Comparison of ENCODE assay signal across 8 mouse cellular contexts in the genomic region with DNA sequence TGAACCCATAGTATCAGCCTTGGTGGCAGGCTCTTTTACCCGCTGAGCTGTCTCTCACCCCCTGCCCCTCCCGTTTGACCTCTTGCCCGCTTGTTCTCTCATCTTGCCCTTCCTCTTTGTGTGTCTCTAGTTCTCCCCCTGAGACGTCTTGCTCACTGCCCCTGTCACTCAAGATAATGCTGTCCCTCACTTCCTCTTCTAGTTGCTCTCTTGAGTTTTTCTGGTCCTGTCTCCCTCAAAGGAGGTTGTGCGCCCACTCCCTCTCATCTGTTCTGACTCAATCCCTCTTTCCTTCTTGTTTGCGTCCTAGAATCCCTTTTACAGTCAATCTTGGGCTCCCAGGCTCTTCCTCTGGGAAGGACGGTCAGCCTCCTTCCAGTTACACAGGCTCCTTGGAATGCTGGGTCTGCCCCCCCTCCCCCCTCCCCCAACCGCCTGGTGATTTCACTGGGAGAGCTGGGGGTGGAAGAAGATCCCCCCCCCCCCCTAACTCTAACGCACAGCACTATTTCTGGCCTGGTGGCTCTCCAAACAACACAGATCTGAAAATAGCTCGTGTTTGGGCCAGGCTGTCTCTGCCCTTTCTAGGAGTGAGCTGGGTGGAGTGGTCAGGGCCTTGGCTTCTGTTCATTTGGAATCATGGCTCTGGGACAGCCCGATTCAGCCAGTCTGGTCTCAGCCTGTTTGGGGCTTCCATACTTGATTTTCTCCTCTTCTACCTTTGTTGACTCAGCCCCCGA. TPM values are rescaled to one million over a fixed set of nuclear protein-coding genes. Genes with fewer than 3 reads are reported as not detected.
DNase-seq lines count a peak whose midpoint lies in the region; ATAC-seq and TF ChIP-seq lines count a peak whose summit lies in the region.

No protein-coding gene starts in this region.

- peak overlapping the region; percentile 50; the same call in 1 of the 2 replicates for H3K27ac ChIP-seq in hindbrain, embryonic 10.5 days
- no peak overlapping the region for H3K27ac ChIP-seq in hindbrain, embryonic 13.5 days
- H3K27ac ChIP-seq in heart, embryonic 12.5 days (ENCODE audit: poor library complexity, severe bottlenecking): peak overlapping the region; percentile 94
- H3K27ac ChIP-seq in liver, embryonic 14.5 days: no peak overlapping the region
- no peak overlapping the region for H3K27ac ChIP-seq in forebrain, embryonic 11.5 days (ENCODE audit: low read depth, low read length)

- no peaks in the 10 kb centered on the region for H3K27me3 ChIP-seq in hindbrain, embryonic 10.5 days (ENCODE audit: insufficient read depth, poor library complexity, severe bottlenecking)
- H3K27me3 ChIP-seq in hindbrain, embryonic 13.5 days: no peaks in the 10 kb centered on the region
- no peaks in the 10 kb centered on the region for H3K27me3 ChIP-seq in heart, embryonic 12.5 days (replicated peaks)
- no peaks in the 10 kb centered on the region for H3K27me3 ChIP-seq in liver, embryonic 14.5 days (ENCODE audit: control insufficient read depth, insufficient read depth, low read length)
- H3K27me3 ChIP-seq in forebrain, embryonic 11.5 days (ENCODE audit: control insufficient read depth, insufficient read depth, low read length): no peaks in the 10 kb centered on the region

- DNase-seq in hindbrain, embryonic 10.5 days (ENCODE audit: low spot score): peak; percentile 25
- peak; percentile 50 to 54 for DNase-seq in cerebellum, postnatal 10 days
- DNase-seq in liver, embryonic 14.5 days (ENCODE audit: low read depth in 3 of 3, low spot score in 3 of 3): no peak
- peak; percentile 36 for DNase-seq in telencephalon, adult 2 months (ENCODE audit: low read depth, low spot score)
- DNase-seq in c-Kit-positive CD71-positive TER-119-positive erythroid progenitor cells, embryonic 14.5 days (ENCODE audit: low spot score): no peak
- DNase-seq in forebrain, embryonic 11.5 days (ENCODE audit: low spot score): no peak

- TF ChIP-seq EP300 in liver, embryonic 14.5 days (IDR thresholded peaks at IDR 0.05; ENCODE audit: low read depth): no peak

- TF ChIP-seq CTCF in liver, embryonic 14.5 days (IDR thresholded peaks at IDR 0.05; ENCODE audit: low read depth): no peak

- H3K36me3 ChIP-seq in hindbrain, embryonic 10.5 days: no peaks in the 10 kb centered on the region
- H3K36me3 ChIP-seq in hindbrain, embryonic 13.5 days: no peaks in the 10 kb centered on the region
- H3K36me3 ChIP-seq in heart, embryonic 12.5 days: no peaks in the 10 kb centered on the region
- no peaks in the 10 kb centered on the region for H3K36me3 ChIP-seq in liver, embryonic 14.5 days (replicated peaks; ENCODE audit: control insufficient read depth, insufficient read depth, low read depth)
- H3K36me3 ChIP-seq in forebrain, embryonic 11.5 days (ENCODE audit: control insufficient read depth, insufficient read depth, low read length): no peaks in the 10 kb centered on the region

- H3K4me3 ChIP-seq in hindbrain, embryonic 10.5 days: no peak overlapping the region
- H3K4me3 ChIP-seq in hindbrain, embryonic 13.5 days: no peak overlapping the region
- H3K4me3 ChIP-seq in heart, embryonic 12.5 days: no peak overlapping the region
- H3K4me3 ChIP-seq in liver, embryonic 14.5 days (ENCODE audit: insufficient read depth in 1 of 2, low read depth in 2 of 2, low read length in 2 of 2): no peak overlapping the region
- no peak overlapping the region for H3K4me3 ChIP-seq in forebrain, embryonic 11.5 days (ENCODE audit: low read depth, low read length)

- H3K4me2 ChIP-seq in hindbrain, embryonic 13.5 days: no peak overlapping the region
- H3K4me2 ChIP-seq in heart, embryonic 12.5 days: peak overlapping the region; percentile 3
- H3K4me2 ChIP-seq in liver, embryonic 14.5 days (ENCODE audit: low read depth): no peak overlapping the region
- no peak overlapping the region for H3K4me2 ChIP-seq in forebrain, embryonic 11.5 days (ENCODE audit: low read depth, low read length, severe bottlenecking)

- 31% methylated on average over 12 of the region's 12 CpGs for WGBS in hindbrain, embryonic 10.5 days
- 48% methylated on average over 11 of the region's 12 CpGs for WGBS in hindbrain, embryonic 13.5 days
- 14% methylated on average over 12 of the region's 12 CpGs for WGBS in heart, embryonic 12.5 days
- 29% methylated on average over 12 of the region's 12 CpGs for WGBS in liver, embryonic 14.5 days (ENCODE audit: insufficient replicate concordance)
- 57% methylated on average over 11 of the region's 12 CpGs for WGBS in forebrain, embryonic 11.5 days

- no peak overlapping the region for H3K9ac ChIP-seq in hindbrain, embryonic 13.5 days
- H3K9ac ChIP-seq in heart, embryonic 12.5 days: peak overlapping the region; percentile 17
- no peak overlapping the region for H3K9ac ChIP-seq in liver, embryonic 14.5 days (replicated peaks)
- H3K9ac ChIP-seq in forebrain, embryonic 11.5 days (ENCODE audit: low read length): no peak overlapping the region

- no peak for ATAC-seq in hindbrain, embryonic 13.5 days (ENCODE audit: low FRiP score)
- ATAC-seq in heart, embryonic 12.5 days (ENCODE audit: insufficient number of reproducible peaks, low FRiP score): peak; percentile 52; the same call in 1 of the 2 replicates
- 0 out of 2 replicates have a peak, but pooled peaks have one; percentile 5 for ATAC-seq in liver, embryonic 14.5 days (ENCODE audit: insufficient read depth)
- no peak for ATAC-seq in forebrain, embryonic 11.5 days (replicated peaks; ENCODE audit: low FRiP score)

- H3K9me3 ChIP-seq in hindbrain, embryonic 10.5 days: no peaks in the 10 kb centered on the region
- H3K9me3 ChIP-seq in hindbrain, embryonic 13.5 days: no peaks in the 10 kb centered on the region
- no peaks in the 10 kb centered on the region for H3K9me3 ChIP-seq in heart, embryonic 12.5 days (replicated peaks)
- H3K9me3 ChIP-seq in liver, embryonic 14.5 days (ENCODE audit: control insufficient read depth, low read length): no peaks in the 10 kb centered on the region
- H3K9me3 ChIP-seq in forebrain, embryonic 11.5 days (ENCODE audit: control insufficient read depth, low read length): no peaks in the 10 kb centered on the region

- H3K4me1 ChIP-seq in hindbrain, embryonic 10.5 days (replicated peaks): peaks cover 45% of the 10 kb centered on the region
- peaks cover 20% of the 10 kb centered on the region for H3K4me1 ChIP-seq in hindbrain, embryonic 13.5 days (replicated peaks)
- peaks cover 73% of the 10 kb centered on the region for H3K4me1 ChIP-seq in heart, embryonic 12.5 days (replicated peaks)
- H3K4me1 ChIP-seq in liver, embryonic 14.5 days (replicated peaks; ENCODE audit: control insufficient read depth in 2 of 2, insufficient read depth in 2 of 2, low read length in 1 of 2): peaks cover 6 to 28% of the 10 kb centered on the region in 2 experiments
- no peaks in the 10 kb centered on the region; the same call in 1 of the 2 replicates for H3K4me1 ChIP-seq in forebrain, embryonic 11.5 days (replicated peaks; ENCODE audit: control insufficient read depth, insufficient read depth, low read length)

RNA-seq across cellular contexts. Expression of gene Serpine1, which starts 4.3 kb away (rescaled TPM):
- not detected in 2 replicates for polyA plus RNA-seq in hindbrain, embryonic 10.5 days (2016; fragmentation: Nextera tagmentation; extraction: Ambion mirVana)
- 0.06 and 0.16 TPM in 2 replicates for polyA plus RNA-seq in hindbrain, embryonic 13.5 days (2015; fragmentation: Nextera tagmentation; extraction: Ambion mirVana)
- 0.69 and 0.70 TPM in 2 replicates for polyA plus RNA-seq in heart, embryonic 12.5 days (2016; fragmentation: Nextera tagmentation; extraction: Ambion mirVana)
- polyA plus RNA-seq in liver, embryonic 14.5 days (2012; rRNA removed): 0.14 and 0.23 TPM in 2 replicates
- polyA plus RNA-seq in liver, embryonic 14.5 days (2014; fragmentation: Nextera tagmentation; extraction: Ambion mirVana): not detected in 2 replicates
- 0.20 TPM in 1 of 2 replicates, not detected in the other for polyA plus RNA-seq in forebrain, embryonic 11.5 days (2014; fragmentation: Nextera tagmentation; extraction: Ambion mirVana)

RNA-seq across cellular contexts. Expression of gene Ap1s1, which starts 30.4 kb away (rescaled TPM):
- polyA plus RNA-seq in hindbrain, embryonic 10.5 days (2016; fragmentation: Nextera tagmentation; extraction: Ambion mirVana): 200 and 232 TPM in 2 replicates
- polyA plus RNA-seq in hindbrain, embryonic 13.5 days (2015; fragmentation: Nextera tagmentation; extraction: Ambion mirVana): 220 and 236 TPM in 2 replicates
- 143 and 145 TPM in 2 replicates for polyA plus RNA-seq in heart, embryonic 12.5 days (2016; fragmentation: Nextera tagmentation; extraction: Ambion mirVana)
- polyA plus RNA-seq in liver, embryonic 14.5 days (2012; rRNA removed): 45.8 and 58.6 TPM in 2 replicates
- polyA plus RNA-seq in liver, embryonic 14.5 days (2014; fragmentation: Nextera tagmentation; extraction: Ambion mirVana): 73.9 and 79.4 TPM in 2 replicates
- polyA plus RNA-seq in forebrain, embryonic 11.5 days (2014; fragmentation: Nextera tagmentation; extraction: Ambion mirVana): 187 and 207 TPM in 2 replicates

RNA-seq across cellular contexts. Expression of gene Trim56, which starts 39.6 kb away (rescaled TPM):
- polyA plus RNA-seq in hindbrain, embryonic 10.5 days (2016; fragmentation: Nextera tagmentation; extraction: Ambion mirVana): 5.2 and 5.4 TPM in 2 replicates
- 2.4 and 2.8 TPM in 2 replicates for polyA plus RNA-seq in hindbrain, embryonic 13.5 days (2015; fragmentation: Nextera tagmentation; extraction: Ambion mirVana)
- 7.0 and 7.8 TPM in 2 replicates for polyA plus RNA-seq in heart, embryonic 12.5 days (2016; fragmentation: Nextera tagmentation; extraction: Ambion mirVana)
- 3.7 and 5.4 TPM in 2 replicates for polyA plus RNA-seq in liver, embryonic 14.5 days (2012; rRNA removed)
- 7.8 and 8.4 TPM in 2 replicates for polyA plus RNA-seq in liver, embryonic 14.5 days (2014; fragmentation: Nextera tagmentation; extraction: Ambion mirVana)
- 6.2 and 7.6 TPM in 2 replicates for polyA plus RNA-seq in forebrain, embryonic 11.5 days (2014; fragmentation: Nextera tagmentation; extraction: Ambion mirVana)

RNA-seq across cellular contexts. Expression of gene Vgf, which starts 50.2 kb away (rescaled TPM):
- 0.82 and 0.94 TPM in 2 replicates for polyA plus RNA-seq in hindbrain, embryonic 10.5 days (2016; fragmentation: Nextera tagmentation; extraction: Ambion mirVana)
- 1.6 and 1.9 TPM in 2 replicates for polyA plus RNA-seq in hindbrain, embryonic 13.5 days (2015; fragmentation: Nextera tagmentation; extraction: Ambion mirVana)
- polyA plus RNA-seq in heart, embryonic 12.5 days (2016; fragmentation: Nextera tagmentation; extraction: Ambion mirVana): 0.12 TPM in 1 of 2 replicates, not detected in the other
- 0.04 TPM in 2 replicates for polyA plus RNA-seq in liver, embryonic 14.5 days (2012; rRNA removed)
- polyA plus RNA-seq in liver, embryonic 14.5 days (2014; fragmentation: Nextera tagmentation; extraction: Ambion mirVana): not detected in 2 replicates
- 0.32 TPM in 1 of 2 replicates, not detected in the other for polyA plus RNA-seq in forebrain, embryonic 11.5 days (2014; fragmentation: Nextera tagmentation; extraction: Ambion mirVana)

Comparison
In these comparisons a context has a peak if more than half of its experiments do, and no peak if none do; other contexts are left out.
1. H3K27ac ChIP-seq: peak in hindbrain, embryonic 10.5 days (single experiment) and heart, embryonic 12.5 days (single experiment); none in hindbrain, embryonic 13.5 days (single experiment), liver, embryonic 14.5 days (single experiment) and forebrain, embryonic 11.5 days (single experiment).
2. DNase-seq: peak in hindbrain, embryonic 10.5 days (single experiment), cerebellum, postnatal 10 days (2 of 2) and telencephalon, adult 2 months (single experiment); none in liver, embryonic 14.5 days (0 of 3), c-Kit-positive CD71-positive TER-119-positive erythroid progenitor cells, embryonic 14.5 days (single experiment) and forebrain, embryonic 11.5 days (single experiment).
3. ATAC-seq: peak in heart, embryonic 12.5 days (single experiment) and liver, embryonic 14.5 days (single experiment); none in hindbrain, embryonic 13.5 days (single experiment) and forebrain, embryonic 11.5 days (single experiment).